Comparison of ENCODE assay signal across 21 mouse cellular contexts in the genomic region with DNA sequence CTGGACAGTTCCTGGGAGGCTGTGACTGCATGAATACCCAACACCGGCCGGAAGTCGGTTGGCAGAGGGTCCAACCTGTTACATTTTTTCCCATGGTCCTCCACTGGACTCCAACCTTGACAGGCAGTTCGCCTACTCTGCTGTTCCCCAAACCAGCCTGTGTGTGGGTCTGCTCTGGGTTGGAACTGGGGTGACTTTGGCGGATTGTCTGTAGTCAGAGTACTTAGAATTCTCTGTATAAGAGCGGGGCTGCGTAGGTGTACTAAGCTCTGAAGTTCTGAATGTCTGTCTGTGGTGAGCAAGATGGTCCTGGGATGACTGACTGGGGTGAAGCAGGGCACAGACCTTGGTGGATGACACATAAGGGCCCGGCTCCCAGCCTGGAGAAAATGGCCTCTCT.
A peak's percentile ranks its signal among the peaks of the same experiment; 100 is the strongest.
DNase-seq lines count a peak whose midpoint lies in the region; ATAC-seq and TF ChIP-seq lines count a peak whose summit lies in the region.
"Had no signal": no experiment of that assay in that cellular context is flagged by ENCODE, and none has a peak within 500 bp of the region (broad histone marks: within the 10 kb centered on the region; RNA-seq: fewer than 3 reads in every experiment).

No protein-coding gene starts in this region.

- no peak overlapping the region for H3K4me3 ChIP-seq in embryonic facial prominence, embryonic 13.5 days
- no peak overlapping the region for H3K4me3 ChIP-seq in embryonic facial prominence, embryonic 10.5 days
- no peak overlapping the region for H3K4me3 ChIP-seq in left cerebral cortex, adult 2 months
- no peak overlapping the region for H3K4me3 ChIP-seq in myocyte
- H3K4me3 ChIP-seq in lung, adult 2 months (replicated peaks; ENCODE audit: extremely low read depth, low read depth, low read length) = no peak overlapping the region
- H3K4me3 ChIP-seq: forebrain, embryonic 13.5 days; heart, embryonic 10.5 days; hindbrain, embryonic 13.5 days had no signal

- H3ac ChIP-seq in myocyte (ENCODE audit: control insufficient read depth, insufficient read length) = no peak overlapping the region

- H3K9ac ChIP-seq in embryonic facial prominence, embryonic 13.5 days = no peak overlapping the region
- H3K9ac ChIP-seq: forebrain, embryonic 13.5 days; hindbrain, embryonic 13.5 days had no signal

- H3K79me2 ChIP-seq in myocyte (ENCODE audit: control insufficient read depth, insufficient read depth) = no peaks in the 10 kb centered on the region

- no peak for TF ChIP-seq POLR2A in myocyte (IDR thresholded peaks at IDR 0.05; ENCODE audit: insufficient read length, low read depth)
- no peak for TF ChIP-seq POLR2A in lung, adult 2 months (IDR thresholded peaks at IDR 0.05; ENCODE audit: borderline replicate concordance, extremely low read depth, low read depth, low read length)

- WGBS in embryonic facial prominence, embryonic 13.5 days = 92% methylated on average over 8 of the region's 8 CpGs
- WGBS in embryonic facial prominence, embryonic 10.5 days = 91% methylated on average over 8 of the region's 8 CpGs
- WGBS in lung, adult 2 months = 91% methylated on average over 8 of the region's 8 CpGs

- peak overlapping the region; percentile 78 for H3K27ac ChIP-seq in embryonic facial prominence, embryonic 13.5 days
- H3K27ac ChIP-seq in embryonic facial prominence, embryonic 10.5 days (replicated peaks) = no peak overlapping the region
- H3K27ac ChIP-seq in left cerebral cortex, adult 2 months = peak overlapping the region; percentile 77
- H3K27ac ChIP-seq: forebrain, embryonic 13.5 days; heart, embryonic 10.5 days; hindbrain, embryonic 13.5 days; hindbrain, postnatal 0 days had no signal

- TF ChIP-seq CTCF in left cerebral cortex, adult 2 months (IDR thresholded peaks at IDR 0.05) = no peak
- TF ChIP-seq CTCF in lung, adult 2 months (IDR thresholded peaks at IDR 0.05; ENCODE audit: insufficient read depth, low read length) = no peak

- H3K4me1 ChIP-seq in embryonic facial prominence, embryonic 13.5 days = peaks cover 19% of the 10 kb centered on the region
- 0 out of 2 replicates have a peak, but pooled peaks cover 3% of the 10 kb centered on the region for H3K4me1 ChIP-seq in embryonic facial prominence, embryonic 10.5 days
- H3K4me1 ChIP-seq in lung, adult 2 months (ENCODE audit: control insufficient read depth, insufficient read depth, low read length) = no peaks in the 10 kb centered on the region
- H3K4me1 ChIP-seq: forebrain, embryonic 13.5 days; heart, embryonic 10.5 days; hindbrain, embryonic 13.5 days had no signal

- intact Hi-C loops in left cerebral cortex, adult 2 months (cut with DNase I) = no loop called here
- intact Hi-C loops in left cerebral cortex, postnatal 10 days (cut with DNase I) = no loop called here

- H3K36me3 ChIP-seq in embryonic facial prominence, embryonic 13.5 days = no peaks in the 10 kb centered on the region
- no peaks in the 10 kb centered on the region for H3K36me3 ChIP-seq in embryonic facial prominence, embryonic 10.5 days (replicated peaks)
- H3K36me3 ChIP-seq in myocyte (ENCODE audit: control insufficient read depth, insufficient read depth) = no peaks in the 10 kb centered on the region
- H3K36me3 ChIP-seq: G1E; heart, embryonic 10.5 days; hindbrain, embryonic 13.5 days had no signal

- DNase-seq in embryonic facial prominence, embryonic 10.5 days (ENCODE audit: low spot score) = no peak
- DNase-seq in left cerebral cortex, adult 2 months (ENCODE audit: extremely low spot score in 1 of 2, low spot score in 2 of 2) = no peak
- DNase-seq in left cerebral cortex, postnatal 10 days (ENCODE audit: extremely low spot score in 1 of 2, low spot score in 2 of 2) = no peak
- peak; percentile 50 for DNase-seq in brain, adult 2 months (ENCODE audit: low read depth, low spot score)
- no peak for DNase-seq in adrenal gland, postnatal 14 days
- DNase-seq in lung, adult 2 months = no peak
- DNase-seq: adrenal gland, adult 8-10 months; B cell, adult 2 months; cerebellum, adult 11-12 months; cerebellum, adult 9-11 months; cerebellum, postnatal 36 days; heart, postnatal 10 days; heart, postnatal 4 days had no signal

- no peak overlapping the region for H3K4me2 ChIP-seq in embryonic facial prominence, embryonic 13.5 days
- peak overlapping the region; percentile 67 for H3K4me2 ChIP-seq in myocyte (ENCODE audit: low read depth)
- H3K4me2 ChIP-seq: forebrain, embryonic 13.5 days; hindbrain, embryonic 13.5 days had no signal

- H3K27me3 ChIP-seq in embryonic facial prominence, embryonic 13.5 days = no peaks in the 10 kb centered on the region
- no peaks in the 10 kb centered on the region for H3K27me3 ChIP-seq in embryonic facial prominence, embryonic 10.5 days (replicated peaks; ENCODE audit: low read depth, poor library complexity, severe bottlenecking)
- no peaks in the 10 kb centered on the region for H3K27me3 ChIP-seq in myocyte (ENCODE audit: control insufficient read depth, insufficient read depth, insufficient read length)
- H3K27me3 ChIP-seq: forebrain, embryonic 13.5 days; hindbrain, embryonic 13.5 days had no signal

- peak; percentile 32; the same call in 1 of the 2 replicates for ATAC-seq in embryonic facial prominence, embryonic 13.5 days (ENCODE audit: insufficient number of reproducible peaks, insufficient read depth, low FRiP score, low TSS enrichment, low read depth)
- ATAC-seq: CD4-positive, CD25-positive, alpha-beta regulatory T cell, adult 4 months; forebrain, embryonic 13.5 days; hindbrain, postnatal 0 days had no signal

- no peaks in the 10 kb centered on the region for H3K9me3 ChIP-seq in embryonic facial prominence, embryonic 13.5 days
- H3K9me3 ChIP-seq in embryonic facial prominence, embryonic 10.5 days = no peaks in the 10 kb centered on the region
- H3K9me3 ChIP-seq: forebrain, embryonic 13.5 days; G1E; heart, embryonic 10.5 days; hindbrain, embryonic 13.5 days had no signal

TF ChIP-seq in myocyte, 11 proteins besides CTCF, POLR2A, EP300 and RAD21:
- TF ChIP-seq POLR2AphosphoS2 (IDR thresholded peaks at IDR 0.05; ENCODE audit: insufficient read length, low read depth) = no peak
- TF ChIP-seq REST (IDR thresholded peaks at IDR 0.05; ENCODE audit: insufficient read depth, insufficient read length) = no peak
- no peak for TF ChIP-seq MYOG (IDR thresholded peaks at IDR 0.05; ENCODE audit: control insufficient read depth in 1 of 3, insufficient read depth in 1 of 3, insufficient read length in 2 of 3, low read depth in 2 of 3)
- no peak for TF ChIP-seq USF1 (IDR thresholded peaks at IDR 0.05; ENCODE audit: low read depth)
- TF ChIP-seq MYOD1 (IDR thresholded peaks at IDR 0.05; ENCODE audit: control insufficient read depth in 1 of 3, insufficient read length in 2 of 3, low read depth in 2 of 3) = no peak
- TF ChIP-seq TCF12 (IDR thresholded peaks at IDR 0.05; ENCODE audit: insufficient read depth, poor library complexity, severe bottlenecking) = no peak
